Mouse (Mus musculus): ENCODE results near the gene Trim10. TPM values are rescaled to one million over a fixed set of nuclear protein-coding genes. Genes with fewer than 3 reads are reported as not detected.
"Not testable (repeated sequence)": the region's sequence is repeated elsewhere in the genome, so short reads cannot be mapped to it uniquely, and the experiment has no call there.

Trim10 gene
- 0.15 TPM in 1 of 2 replicates, not detected in the other for total RNA-seq (2014; rRNA removed)
- 0.14 and 0.22 TPM in 2 replicates for polyA plus RNA-seq (2015; fragmentation: Nextera tagmentation; extraction: Ambion mirVana)

- Histone ChIP-seq H3K9me3 (ENCODE audit: low read length) (no peaks in the 10 kb centered on the region), H3K4me2 (ENCODE audit: low read depth) (no peak within 1 kb of the TSS), H3K36me3 (ENCODE audit: insufficient read depth) (no peaks in the 10 kb centered on the region), H3K9ac (no peak within 1 kb of the TSS), H3K4me3 (ENCODE audit: low read depth, low read length) (no peak within 1 kb of the TSS), H3K27ac (ENCODE audit: low read depth, low read length) (no peak within 1 kb of the TSS), H3K4me1 (ENCODE audit: insufficient read depth) (peaks cover 5% of the 10 kb centered on the region; the same call in 1 of the 2 replicates), H3K27me3 (ENCODE audit: insufficient read depth, low read length) (no peaks in the 10 kb centered on the region; the same call in 1 of the 2 replicates)
- WGBS: 80% methylated on average over 4 of the region's 4 CpGs
- no peak for ATAC-seq
- no peak for TF ChIP-seq CTCF (IDR thresholded peaks at IDR 0.05; ENCODE audit: low read depth)
- no peak for DNase-seq
Measured at GRCm38 (mm10) chr17:36869284-36869954, at the start of gene Trim10. Gene Trim10 (plus strand): TSS chr17:36869574.

- no peak overlapping the region for H3K9ac ChIP-seq
- H3K4me1 ChIP-seq (ENCODE audit: insufficient read depth): no peaks in the 10 kb centered on the region
- no peak overlapping the region for H3K27ac ChIP-seq (ENCODE audit: low read depth, low read length)
- peak; percentile 65 for DNase-seq
- no peak for ATAC-seq
- H3K36me3 ChIP-seq (ENCODE audit: insufficient read depth): no peaks in the 10 kb centered on the region
- peak; percentile 76 for TF ChIP-seq CTCF (IDR thresholded peaks at IDR 0.05; ENCODE audit: low read depth)
- no peak overlapping the region for H3K4me3 ChIP-seq (ENCODE audit: low read depth, low read length)
- no peaks in the 10 kb centered on the region for H3K9me3 ChIP-seq (ENCODE audit: low read length)
- H3K4me2 ChIP-seq (ENCODE audit: low read depth): no peak overlapping the region
- no peaks in the 10 kb centered on the region for H3K27me3 ChIP-seq (ENCODE audit: insufficient read depth, low read length)
Measured at GRCm38 (mm10) chr17:36824005-36824404, 45.4 kb upstream of the Trim10 start.

GRCm38 (mm10) chr17:36825525-36825924 lies 43.8 kb upstream of the Trim10 start:
- Histone ChIP-seq H3K9me3 (ENCODE audit: low read length) (no peaks in the 10 kb centered on the region), H3K27ac (ENCODE audit: low read depth, low read length) (no peak overlapping the region), H3K27me3 (ENCODE audit: insufficient read depth, low read length) (no peaks in the 10 kb centered on the region), H3K36me3 (ENCODE audit: insufficient read depth) (no peaks in the 10 kb centered on the region), H3K4me1 (ENCODE audit: insufficient read depth) (no peaks in the 10 kb centered on the region), H3K4me3 (ENCODE audit: low read depth, low read length) (no peak overlapping the region), H3K4me2 (ENCODE audit: low read depth) (peak overlapping the region; percentile 40), H3K9ac (no peak overlapping the region)
- DNase-seq: peak; percentile 53
- TF ChIP-seq CTCF (IDR thresholded peaks at IDR 0.05; ENCODE audit: low read depth): peak; percentile 40; the same call in 1 of the 2 replicates
- peak; percentile 85 for ATAC-seq
- WGBS: 24% methylated on average over 4 of the region's 4 CpGs

GRCm38 (mm10) chr17:36826002-36826401 lies 43.4 kb upstream of the Trim10 start:
- not testable (repeated sequence) for H3K9ac ChIP-seq; H3K27ac ChIP-seq (ENCODE audit: low read depth, low read length)
- peak overlapping the region; percentile 40 for H3K4me2 ChIP-seq (ENCODE audit: low read depth)

GRCm38 (mm10) chr17:36828488-36828887 lies 40.9 kb upstream of the Trim10 start:
- TF ChIP-seq CTCF (IDR thresholded peaks at IDR 0.05; ENCODE audit: low read depth): no peak
- H3K4me3 ChIP-seq (ENCODE audit: low read depth, low read length): no peak overlapping the region
- H3K4me2 ChIP-seq (ENCODE audit: low read depth): no peak overlapping the region
- no peak overlapping the region for H3K9ac ChIP-seq
- H3K27me3 ChIP-seq (ENCODE audit: insufficient read depth, low read length): no peaks in the 10 kb centered on the region
- H3K4me1 ChIP-seq (ENCODE audit: insufficient read depth): no peaks in the 10 kb centered on the region
- ATAC-seq: no peak
- 83% methylated on average over 2 of the region's 2 CpGs for WGBS
- H3K27ac ChIP-seq (ENCODE audit: low read depth, low read length): no peak overlapping the region
- DNase-seq: no peak
- no peaks in the 10 kb centered on the region for H3K9me3 ChIP-seq (ENCODE audit: low read length)
- H3K36me3 ChIP-seq (ENCODE audit: insufficient read depth): no peaks in the 10 kb centered on the region

More at GRCm38 (mm10) chr17:36826002-36826401, 43.4 kb upstream of the Trim10 start:
- not testable (repeated sequence) for H3K4me3 ChIP-seq (ENCODE audit: low read depth, low read length); H3K36me3 ChIP-seq (ENCODE audit: insufficient read depth); H3K27me3 ChIP-seq (ENCODE audit: insufficient read depth, low read length); H3K4me1 ChIP-seq (ENCODE audit: insufficient read depth); H3K9me3 ChIP-seq (ENCODE audit: low read length)
- peak; percentile 93 for DNase-seq
- 10% methylated on average over 5 of the region's 5 CpGs for WGBS
- ATAC-seq: peak; percentile 91
- peak; percentile 83 for TF ChIP-seq CTCF (IDR thresholded peaks at IDR 0.05; ENCODE audit: low read depth)

- Histone ChIP-seq H3K4me1 (ENCODE audit: insufficient read depth) (no peaks in the 10 kb centered on the region), H3K4me3 (ENCODE audit: low read depth, low read length) (no peak overlapping the region), H3K36me3 (ENCODE audit: insufficient read depth) (no peaks in the 10 kb centered on the region), H3K27ac (ENCODE audit: low read depth, low read length) (no peak overlapping the region), H3K27me3 (ENCODE audit: insufficient read depth, low read length) (no peaks in the 10 kb centered on the region), H3K9me3 (ENCODE audit: low read length) (no peaks in the 10 kb centered on the region), H3K9ac (no peak overlapping the region), H3K4me2 (ENCODE audit: low read depth) (no peak overlapping the region)
- 86% methylated on average over 3 of the region's 3 CpGs for WGBS
- DNase-seq (no peak), ATAC-seq (no peak)
- TF ChIP-seq CTCF (IDR thresholded peaks at IDR 0.05; ENCODE audit: low read depth): no peak
Measured at GRCm38 (mm10) chr17:36830470-36830869, 38.9 kb upstream of the Trim10 start.

GRCm38 (mm10) chr17:36832694-36833093 lies 36.7 kb upstream of the Trim10 start:
- Histone ChIP-seq H3K27me3 (ENCODE audit: insufficient read depth, low read length) (no peaks in the 10 kb centered on the region), H3K36me3 (ENCODE audit: insufficient read depth) (no peaks in the 10 kb centered on the region), H3K4me2 (ENCODE audit: low read depth) (no peak overlapping the region), H3K27ac (ENCODE audit: low read depth, low read length) (no peak overlapping the region), H3K4me1 (ENCODE audit: insufficient read depth) (peaks cover 7% of the 10 kb centered on the region; the same call in 1 of the 2 replicates), H3K4me3 (ENCODE audit: low read depth, low read length) (no peak overlapping the region), H3K9ac (no peak overlapping the region), H3K9me3 (ENCODE audit: low read length) (no peaks in the 10 kb centered on the region)
- 59% methylated on average over 4 of the region's 4 CpGs for WGBS
- no peak for TF ChIP-seq CTCF (IDR thresholded peaks at IDR 0.05; ENCODE audit: low read depth)
- ATAC-seq (no peak), DNase-seq (no peak)
